In the genomic region with DNA sequence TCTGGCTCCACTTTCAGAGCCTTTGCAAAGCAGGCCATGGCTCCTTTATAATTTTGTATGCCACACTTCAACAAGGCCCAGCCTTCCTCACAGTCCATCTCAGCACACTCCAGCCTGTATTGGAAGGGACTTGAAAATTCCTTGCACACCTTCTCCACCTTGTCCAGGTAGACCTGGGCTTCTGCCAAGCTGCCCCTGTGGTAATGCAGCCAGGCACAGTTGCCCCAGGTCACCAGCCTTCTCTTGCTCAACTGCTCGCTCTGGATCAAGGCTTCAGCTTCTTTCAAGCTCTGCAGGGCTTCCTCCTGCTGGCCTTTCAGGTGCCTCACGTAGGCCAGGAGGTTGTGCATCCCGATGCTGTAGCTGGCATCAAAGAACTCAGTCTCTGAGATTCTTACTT, we compare ENCODE assay signal across 2 mouse cellular contexts. TPM values are rescaled to one million over a fixed set of nuclear protein-coding genes. Genes with fewer than 3 reads are reported as not detected.
"Had no signal": no experiment of that assay in that cellular context is flagged by ENCODE, and none has a peak within 500 bp of the region (broad histone marks: within the 10 kb centered on the region; RNA-seq: fewer than 3 reads in every experiment).

No protein-coding gene starts in this region.

RNA-seq across cellular contexts. Expression of a gene that starts 7.2 kb away (rescaled TPM):
- polyA plus RNA-seq: stomach, embryonic 14.5 days; testis, adult 2 months had no signal

RNA-seq across cellular contexts. Expression of a gene that starts 13.2 kb away (rescaled TPM):
- polyA plus RNA-seq: stomach, embryonic 14.5 days had no signal

RNA-seq across cellular contexts. Expression of a gene that starts 46.0 kb away (rescaled TPM):
- polyA plus RNA-seq: stomach, embryonic 14.5 days; testis, adult 2 months had no signal
